In the genomic region with DNA sequence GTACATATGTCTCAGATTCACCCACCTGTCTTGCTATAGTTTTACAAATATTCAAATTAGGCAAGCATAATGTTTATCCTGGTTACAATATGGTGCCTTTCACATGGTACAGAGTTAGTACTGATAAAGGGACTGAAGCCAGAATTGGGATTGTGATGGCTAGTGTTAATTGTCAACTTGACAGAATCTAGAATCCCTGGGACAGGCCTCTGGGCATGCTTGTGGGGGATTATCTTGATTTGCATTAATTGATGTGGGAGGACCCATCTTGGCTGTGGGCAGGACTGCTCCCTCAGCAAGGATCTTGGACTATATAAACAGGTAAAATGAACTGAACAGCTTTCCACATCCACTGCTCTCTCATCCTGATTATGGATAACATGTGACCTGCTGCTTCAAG, we compare ENCODE assay signal across 13 mouse cellular contexts.
"Had no signal": no experiment of that assay in that cellular context is flagged by ENCODE, and none has a peak within 500 bp of the region (broad histone marks: within the 10 kb centered on the region; RNA-seq: fewer than 3 reads in every experiment).

No protein-coding gene starts in this region.

- H3K27me3 ChIP-seq: intestine, embryonic 15.5 days; kidney, embryonic 15.5 days; limb, embryonic 13.5 days; stomach, embryonic 15.5 days had no signal

- H3K4me3 ChIP-seq: intestine, embryonic 15.5 days; kidney, embryonic 15.5 days; limb, embryonic 13.5 days; stomach, embryonic 15.5 days had no signal

- H3K36me3 ChIP-seq: intestine, embryonic 15.5 days; kidney, embryonic 15.5 days; limb, embryonic 13.5 days; stomach, embryonic 15.5 days had no signal

- H3K4me1 ChIP-seq: intestine, embryonic 15.5 days; kidney, embryonic 15.5 days; limb, embryonic 13.5 days; stomach, embryonic 15.5 days had no signal

- H3K9ac ChIP-seq: intestine, embryonic 15.5 days; kidney, embryonic 15.5 days; limb, embryonic 13.5 days; liver, embryonic 14.5 days; stomach, embryonic 15.5 days had no signal

- ATAC-seq: intestine, embryonic 15.5 days had no signal

- H3K27ac ChIP-seq: intestine, embryonic 15.5 days; kidney, embryonic 15.5 days; limb, embryonic 13.5 days; liver, embryonic 14.5 days; stomach, embryonic 15.5 days had no signal

- DNase-seq: kidney, adult 18-20 months; kidney, postnatal 14 days; left cerebral cortex, postnatal 4 days; lung, adult 18-20 months; right cerebral cortex, postnatal 4 days; spleen, adult 18-20 months; thymus, adult 2 months; thymus, postnatal 25 days had no signal

- H3K4me2 ChIP-seq: intestine, embryonic 15.5 days; kidney, embryonic 15.5 days; limb, embryonic 13.5 days; stomach, embryonic 15.5 days had no signal

- H3K9me3 ChIP-seq: intestine, embryonic 15.5 days; kidney, embryonic 15.5 days; limb, embryonic 13.5 days; stomach, embryonic 15.5 days had no signal
